Mouse (Mus musculus) megakaryocyte, adult 5-6 weeks (primary cell): ENCODE data around the gene Wap. TPM values are rescaled to one million over a fixed set of nuclear protein-coding genes. Genes with fewer than 3 reads are reported as not detected.
A peak's percentile ranks its signal among the peaks of the same experiment; 100 is the strongest.
"Not testable (repeated sequence)": the region's sequence is repeated elsewhere in the genome, so short reads cannot be mapped to it uniquely, and the experiment has no call there.

Experiments used
- ATAC-seq: 2 replicates; pipeline ENCODE4 v1.8.0; 2016; ENCODE audit warnings: mild to moderate bottlenecking, inconsistent platforms; ENCODE audit not compliant: poor library complexity, severe bottlenecking
- total RNA-seq, 2 experiments: library from RNA; stranded (forward) in 1 of 2; stranded (reverse) in 1 of 2; fragments of 153-499, 151-499 nt in 1 of 2; fragments of 221-1000, 200-1000 nt in 1 of 2; gene quantifications; 2 replicates each; pipeline versions ENCODE4 v1.2.3 to v1.2.4; 2015 to 2017

The Wap gene
- not detected in 2 replicates for total RNA-seq (2015)
- not detected in 2 replicates for total RNA-seq (2017)

DNA sequence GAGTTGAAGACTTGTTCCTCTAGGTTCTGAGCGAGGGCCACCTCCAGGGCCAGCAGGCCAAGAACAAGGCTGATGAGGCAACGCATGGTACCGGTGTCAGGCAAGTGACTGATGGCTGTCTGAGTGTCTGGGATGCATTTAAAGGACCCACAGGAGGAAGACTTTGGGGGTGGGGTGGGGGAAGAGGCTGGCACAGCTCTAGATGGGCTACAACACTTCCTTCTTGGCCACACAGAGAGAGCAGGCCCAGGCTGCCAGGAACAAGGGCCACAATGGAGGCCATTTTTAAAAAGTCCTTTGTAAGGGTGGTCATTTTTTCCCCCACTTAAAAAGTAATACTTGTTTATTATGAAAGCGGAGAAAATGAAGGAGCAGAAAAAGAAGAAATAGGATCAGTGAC lies at the start of gene Wap:
TSS of gene Wap (minus strand) at position 101 of the 400 bp plus-strand sequence.
- ATAC-seq, result no peak

DNA sequence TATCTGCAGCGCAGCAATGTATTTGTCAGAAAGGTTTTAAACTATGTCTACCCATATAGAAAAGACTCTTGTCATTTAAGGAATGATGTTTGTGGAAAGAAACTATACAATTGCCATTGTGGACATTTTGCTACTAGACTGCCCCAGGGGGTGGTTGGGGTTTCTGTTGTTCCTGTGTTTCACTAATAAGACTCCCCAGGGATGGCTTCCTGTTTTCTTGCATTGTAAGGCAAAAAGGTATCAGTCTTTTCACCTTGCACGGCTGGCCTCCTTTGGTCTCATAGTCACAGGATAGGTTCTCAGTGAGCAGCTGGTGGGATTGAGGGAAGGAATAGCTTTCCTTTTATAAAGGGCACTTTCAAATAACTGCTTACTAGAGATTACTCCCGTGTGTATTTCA lies 46.3 kb upstream of the Wap start:
- ATAC-seq, result no peak

DNA sequence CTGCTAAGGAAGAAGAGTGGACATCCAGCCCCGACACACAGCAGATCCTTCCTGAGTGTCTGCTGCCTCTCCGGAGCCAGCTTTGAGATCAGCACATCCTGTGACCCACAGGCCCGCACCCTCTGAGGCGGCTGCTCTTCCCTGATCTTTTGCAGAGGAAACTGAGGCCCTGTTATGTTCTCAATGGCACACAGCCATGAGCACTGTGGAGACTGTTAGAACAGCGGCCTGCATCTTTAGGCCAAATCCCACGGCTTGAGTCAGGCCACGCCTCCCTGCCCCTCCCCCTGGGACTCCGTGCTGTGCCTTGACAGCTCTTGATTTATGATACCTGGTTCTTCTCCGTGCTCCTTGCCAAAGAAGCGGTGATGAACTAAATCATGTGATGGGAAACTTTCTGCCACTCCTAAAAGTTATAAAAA lies 42.0 kb upstream of the Wap start:
- ATAC-seq, result peak; percentile 33; the same call in 1 of the 2 replicates

DNA sequence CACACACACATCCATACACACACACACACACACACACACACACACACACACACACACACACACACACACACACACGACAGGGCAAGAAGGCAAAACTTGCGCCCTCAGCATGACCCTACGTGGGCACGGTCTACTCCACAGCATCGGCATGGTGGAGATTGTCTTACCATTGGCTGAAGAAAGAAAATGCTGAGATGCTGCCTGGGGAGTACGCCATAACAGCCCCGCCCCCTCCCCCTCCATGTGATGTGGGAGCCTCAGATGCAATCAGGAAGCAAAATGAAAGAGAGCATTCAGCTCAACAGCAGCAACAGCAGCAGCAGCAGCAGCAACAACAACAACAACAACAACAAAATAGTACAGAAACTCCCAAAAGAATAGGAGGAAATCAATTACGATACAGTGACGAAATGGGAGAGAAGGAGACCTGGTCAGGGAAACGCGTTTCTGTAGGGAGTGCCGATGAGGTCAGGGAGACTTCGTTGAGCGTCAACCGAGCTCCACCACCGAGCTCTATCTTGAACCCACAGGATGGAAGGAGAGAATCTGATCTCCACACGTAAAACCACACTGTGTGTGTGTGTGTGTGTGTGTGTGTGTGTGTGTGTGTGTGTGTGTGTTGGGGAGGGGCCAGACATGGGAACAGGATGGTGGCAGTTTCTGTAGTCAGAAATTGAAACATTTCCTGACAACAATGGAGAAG lies 41.4 kb upstream of the Wap start:
- peak; percentile 67 for ATAC-seq

DNA sequence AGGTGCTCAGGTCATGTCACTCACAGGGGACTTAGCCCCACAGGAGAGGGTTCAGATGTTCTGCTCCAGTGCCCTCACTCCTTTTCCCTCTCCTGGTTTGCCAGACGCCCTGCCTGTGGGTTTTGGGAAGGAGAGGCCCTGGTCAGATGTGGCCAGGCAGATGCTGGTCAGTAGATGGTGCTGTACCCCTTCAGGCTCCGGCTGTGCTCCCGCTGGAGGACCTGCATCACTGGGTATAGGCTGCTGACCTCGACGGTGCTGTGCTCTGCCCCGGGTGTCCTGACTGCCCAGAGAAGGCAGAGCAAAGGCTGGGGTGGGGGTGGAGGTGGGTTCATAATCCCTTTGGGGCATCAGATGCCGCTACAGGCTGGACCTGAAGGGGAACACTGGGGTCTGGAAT lies 39.1 kb upstream of the Wap start:
- no peak for ATAC-seq

DNA sequence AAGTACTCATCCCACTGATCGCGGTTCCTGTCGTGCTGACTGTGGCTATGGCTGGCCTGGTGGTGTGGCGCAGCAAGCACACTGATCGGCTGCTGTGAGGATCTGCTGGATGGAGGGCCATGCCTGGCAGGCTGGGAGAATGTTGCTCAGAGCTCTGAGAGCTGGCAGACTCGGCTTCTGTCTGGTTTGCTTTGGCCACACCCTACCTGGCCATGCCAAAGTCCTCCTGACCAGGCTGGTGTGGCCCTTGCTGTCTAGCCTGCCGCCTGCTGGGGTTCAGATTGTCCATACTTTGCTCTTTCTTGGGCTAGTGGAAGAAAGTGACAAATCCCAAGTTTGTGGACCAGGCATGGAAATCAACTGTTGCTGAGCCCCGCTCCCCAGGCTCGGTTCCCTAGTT lies 38.2 kb upstream of the Wap start:
- ATAC-seq, result no peak

DNA sequence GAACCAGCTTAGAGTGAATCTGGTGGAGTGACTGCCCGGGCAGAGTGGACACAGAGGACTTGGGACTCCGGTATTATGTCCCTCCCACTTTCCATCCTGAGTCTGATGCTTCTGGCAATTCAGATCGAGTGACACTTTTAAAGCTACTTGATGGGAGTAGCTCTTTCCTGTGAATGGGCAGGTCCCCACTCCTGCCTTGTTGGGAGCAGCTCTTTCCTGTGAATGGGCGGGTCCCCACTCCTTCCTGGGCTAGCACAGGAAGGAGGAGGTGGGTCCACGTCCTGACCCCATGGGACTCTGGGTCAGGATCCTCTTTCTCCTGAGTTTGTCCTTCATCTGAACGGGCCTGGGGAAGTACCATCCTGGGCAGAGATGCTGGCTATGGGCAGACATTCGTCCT lies 37.0 kb upstream of the Wap start:
- ATAC-seq, result no peak

DNA sequence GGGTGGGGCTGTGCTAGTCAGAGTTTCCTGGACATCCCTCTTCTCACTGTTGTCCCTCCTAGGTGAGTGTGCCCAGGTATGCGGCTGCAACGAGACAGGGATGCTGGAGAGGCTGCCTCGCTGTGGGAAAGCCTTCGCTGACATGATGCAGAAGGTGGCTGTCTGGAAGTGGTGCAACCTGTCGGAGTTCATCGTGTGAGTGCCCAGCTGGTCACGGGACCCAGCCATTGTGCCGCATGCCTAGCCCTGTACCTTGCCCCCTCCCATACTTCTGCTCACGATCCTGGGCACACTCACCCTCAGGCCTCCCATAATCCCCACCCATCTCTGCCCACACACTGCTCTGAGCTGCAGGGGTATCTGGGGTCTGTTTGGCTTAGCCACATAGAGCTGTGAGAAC lies 36.3 kb upstream of the Wap start:
- ATAC-seq, result no peak

DNA sequence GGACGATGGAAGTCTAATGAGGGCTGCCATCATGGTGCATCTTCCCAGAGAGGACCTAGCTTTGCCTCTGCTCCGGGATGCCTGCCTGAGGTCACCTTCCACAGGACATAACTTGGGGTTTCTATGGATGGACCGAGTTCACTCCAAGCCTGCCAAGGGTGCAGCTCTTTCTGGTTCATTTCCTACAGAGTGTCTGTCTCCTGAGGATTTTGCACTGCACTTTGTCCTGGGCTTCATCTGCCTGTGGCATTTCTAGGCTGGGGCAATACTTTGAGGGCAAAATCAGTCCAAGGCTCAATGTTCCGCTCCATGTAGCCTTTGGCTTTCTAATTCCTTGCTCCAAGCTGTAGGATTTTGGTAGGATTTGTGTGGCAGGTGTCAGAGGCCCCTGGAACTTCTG lies 32.4 kb upstream of the Wap start:
- ATAC-seq, result no peak

DNA sequence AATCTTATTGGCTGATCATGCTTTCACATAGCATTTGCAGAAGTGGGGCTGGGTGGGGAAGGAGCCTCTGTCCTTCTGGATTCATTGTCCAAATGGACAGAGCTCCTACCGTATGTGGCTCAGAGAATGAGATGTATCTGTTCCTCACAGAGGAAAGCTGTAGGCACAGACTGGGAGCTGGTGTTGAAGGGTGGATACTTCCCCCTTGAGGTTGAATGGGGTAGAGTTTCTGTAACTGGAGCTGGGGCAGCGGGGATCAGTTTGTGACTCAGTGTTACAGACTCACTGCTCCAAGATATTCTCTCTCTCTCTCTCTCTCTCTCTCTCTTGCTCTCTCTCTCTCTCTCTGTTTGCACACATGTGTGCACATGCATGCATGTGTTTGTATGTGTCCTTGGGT lies 31.6 kb upstream of the Wap start:
- ATAC-seq, result no peak

DNA sequence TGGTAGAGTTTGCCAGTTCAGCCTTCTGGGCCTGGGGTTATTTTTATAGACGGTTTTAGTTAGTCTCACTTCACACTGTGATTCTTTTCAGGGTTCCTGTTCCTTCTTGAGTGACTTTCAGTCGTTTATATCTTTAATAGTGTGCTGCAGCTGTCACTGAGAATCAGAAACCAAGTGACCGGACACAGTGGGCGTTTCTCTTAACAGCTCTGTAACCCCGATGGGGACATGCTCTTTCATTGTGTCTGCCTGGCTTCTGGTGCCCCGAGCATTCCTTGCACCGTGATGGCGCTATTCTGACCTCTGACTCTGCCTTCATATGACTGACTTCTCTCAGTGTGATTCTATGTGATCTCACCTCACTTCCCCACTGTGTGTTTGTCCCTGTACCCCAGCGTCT lies 30.6 kb upstream of the Wap start:
- no peak for ATAC-seq

DNA sequence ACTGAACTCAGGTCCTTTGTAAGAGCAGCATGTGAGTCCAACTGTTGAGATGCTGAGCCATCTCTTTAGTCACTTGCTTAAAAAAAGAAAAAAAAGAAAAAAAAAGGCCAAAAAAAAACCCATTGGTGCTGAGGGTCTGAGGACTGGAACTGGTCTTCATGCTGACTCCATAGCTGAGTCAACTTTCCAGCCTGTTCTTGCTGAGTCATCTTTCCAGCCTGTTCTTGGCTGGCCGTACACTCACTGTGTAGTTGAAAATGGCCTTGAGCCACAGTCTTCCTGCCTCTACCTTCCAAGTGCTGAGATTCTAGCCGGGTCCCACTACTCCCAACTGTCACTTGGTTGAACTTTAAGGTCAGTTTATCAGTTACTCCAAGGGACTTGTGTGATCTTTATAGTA lies 28.2 kb upstream of the Wap start:
- no peak for ATAC-seq

DNA sequence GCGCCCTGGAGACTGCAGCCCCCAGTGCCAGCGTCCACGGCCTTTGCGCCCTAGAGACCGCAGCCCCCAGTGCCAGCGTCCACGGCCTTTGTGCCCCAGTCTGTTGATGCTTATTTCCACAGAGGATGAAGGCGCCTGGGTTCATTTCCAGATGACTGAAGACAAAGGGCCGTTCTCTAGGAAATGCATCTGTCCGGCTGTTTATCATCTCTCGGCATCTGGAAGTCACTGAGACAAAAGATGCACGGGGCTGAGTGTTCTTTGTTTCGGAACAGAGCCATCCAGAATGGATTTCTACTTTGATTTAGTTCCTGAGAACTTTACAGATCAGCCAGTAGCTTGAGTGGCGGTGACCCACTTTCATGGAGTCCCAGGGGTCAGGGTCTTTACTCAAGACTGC lies 22.8 kb upstream of the Wap start:
- no peak for ATAC-seq

DNA sequence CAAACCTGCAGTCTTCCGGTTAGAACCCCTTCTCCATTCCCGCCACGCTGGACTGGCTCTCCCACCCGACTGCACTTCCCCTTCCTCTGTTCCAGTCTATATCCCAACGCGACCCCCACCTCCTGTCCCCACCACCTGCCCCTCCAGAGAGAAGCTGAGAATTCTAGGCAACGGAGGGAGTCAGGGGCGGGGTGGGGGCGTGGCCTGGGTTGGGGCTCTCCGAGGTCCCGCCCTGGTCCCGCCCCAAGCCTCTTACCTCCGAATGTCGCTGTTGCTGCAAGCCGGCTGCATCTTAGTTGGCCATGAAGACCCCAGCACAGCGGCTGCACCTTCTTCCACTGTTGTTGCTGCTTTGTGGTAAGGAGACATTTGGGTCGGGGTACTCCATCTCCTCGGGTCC lies 19.8 kb upstream of the Wap start, which contains the start of gene Ramp3:
TSS of gene Ramp3 (plus strand) at position 251 of the 400 bp plus-strand sequence.
- ATAC-seq, result no peak

DNA sequence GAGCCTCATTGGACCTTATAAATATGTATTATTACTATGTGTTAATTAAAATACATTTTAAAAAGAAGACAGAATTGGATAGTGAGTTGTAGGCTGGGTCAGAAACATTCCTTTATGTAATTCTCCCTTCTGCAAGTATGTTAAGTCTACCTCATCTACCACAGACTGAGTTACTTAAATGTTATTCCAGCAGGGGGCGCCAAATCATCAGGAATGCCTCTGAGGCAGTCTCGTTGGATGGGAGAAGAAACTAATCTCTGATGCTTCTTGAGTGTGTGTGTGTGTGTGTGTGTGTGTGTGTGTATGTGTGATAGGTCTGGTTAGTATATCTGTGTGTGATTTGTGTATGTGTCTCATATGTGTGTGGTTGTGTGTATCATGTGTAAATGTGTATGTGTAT lies 16.5 kb upstream of the Wap start:
- ATAC-seq, result peak; percentile 64

DNA sequence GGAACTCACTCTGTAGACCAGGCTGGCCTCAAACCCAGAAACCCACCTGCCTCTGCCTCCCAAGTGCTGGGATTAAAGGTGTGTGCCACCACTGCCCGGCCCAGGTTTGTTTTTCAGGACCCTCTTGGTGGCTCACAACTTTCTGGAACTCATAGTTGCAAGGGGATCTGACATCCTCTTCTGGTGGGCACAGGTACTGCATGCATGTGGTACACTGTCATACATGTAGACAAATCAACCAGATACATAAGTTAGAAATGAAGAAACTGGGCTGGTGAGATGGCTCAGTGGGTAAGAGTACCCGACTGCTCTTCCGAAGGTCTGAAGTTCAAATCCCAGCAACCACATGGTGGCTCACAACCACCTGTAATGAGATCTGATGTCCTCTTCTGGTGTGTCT lies 14.5 kb upstream of the Wap start:
- ATAC-seq, result not testable (repeated sequence)

DNA sequence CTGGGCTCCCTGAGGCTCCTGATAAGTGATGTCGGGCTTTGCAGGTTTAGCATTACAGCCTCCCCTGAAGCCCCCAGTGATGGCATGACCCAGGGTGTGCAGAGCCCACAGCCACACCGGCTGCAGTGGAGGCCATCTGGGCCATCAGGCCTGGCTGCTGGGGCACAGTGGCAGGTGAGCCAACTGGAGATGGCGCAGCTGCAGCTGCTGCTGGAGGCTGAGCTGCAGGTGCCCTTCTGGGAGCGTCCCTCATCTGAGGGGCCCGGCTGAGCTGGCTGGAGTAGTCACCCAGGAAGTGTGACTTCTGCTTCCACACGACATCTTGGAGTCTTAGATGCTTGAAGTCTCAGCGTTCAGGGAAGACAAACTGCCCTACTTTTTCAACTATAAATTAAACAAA lies 12.1 kb upstream of the Wap start:
- ATAC-seq, result no peak

DNA sequence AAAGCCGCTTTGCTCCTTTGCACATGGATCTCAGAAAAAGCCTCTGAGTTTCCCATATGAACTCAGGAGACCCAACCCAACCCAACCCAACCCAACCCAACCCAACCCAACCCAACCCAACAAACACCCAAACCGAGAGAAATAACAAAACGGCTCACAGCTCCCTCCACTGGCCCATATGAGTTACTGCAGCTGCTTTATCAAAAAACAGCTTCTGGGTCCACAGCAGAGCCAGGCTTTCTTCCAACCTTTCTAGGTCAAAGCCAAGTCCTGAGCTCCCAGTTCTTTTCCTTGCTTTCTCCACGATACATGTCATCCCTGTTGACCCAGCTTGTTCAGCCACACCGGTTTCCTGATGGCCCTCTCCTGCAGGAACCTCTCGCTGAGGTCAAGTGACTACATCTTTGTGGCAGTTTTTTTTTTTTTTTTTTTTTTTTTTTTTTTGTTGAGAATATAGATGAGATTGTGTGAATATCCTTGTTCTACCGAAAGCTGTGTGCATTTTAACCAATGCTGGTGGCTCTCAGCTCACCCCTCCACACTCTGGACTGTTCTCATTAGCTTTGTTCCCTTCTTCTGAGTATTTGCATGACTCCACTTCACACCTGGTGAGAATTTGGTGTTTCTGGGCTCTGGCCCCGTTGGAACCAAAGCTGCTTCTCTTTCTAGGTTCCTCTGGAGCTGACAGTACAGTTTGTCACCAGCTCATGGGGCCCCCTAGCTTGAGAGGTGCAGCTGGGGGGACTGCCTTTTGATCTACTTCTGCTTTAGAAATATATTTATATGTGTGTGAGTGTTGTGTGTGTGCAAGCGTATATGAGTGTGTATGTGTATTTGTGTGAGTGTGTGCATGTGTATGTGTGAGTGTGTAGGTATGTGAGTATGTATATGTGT lies 9.6 kb upstream of the Wap start:
- ATAC-seq, result no peak

DNA sequence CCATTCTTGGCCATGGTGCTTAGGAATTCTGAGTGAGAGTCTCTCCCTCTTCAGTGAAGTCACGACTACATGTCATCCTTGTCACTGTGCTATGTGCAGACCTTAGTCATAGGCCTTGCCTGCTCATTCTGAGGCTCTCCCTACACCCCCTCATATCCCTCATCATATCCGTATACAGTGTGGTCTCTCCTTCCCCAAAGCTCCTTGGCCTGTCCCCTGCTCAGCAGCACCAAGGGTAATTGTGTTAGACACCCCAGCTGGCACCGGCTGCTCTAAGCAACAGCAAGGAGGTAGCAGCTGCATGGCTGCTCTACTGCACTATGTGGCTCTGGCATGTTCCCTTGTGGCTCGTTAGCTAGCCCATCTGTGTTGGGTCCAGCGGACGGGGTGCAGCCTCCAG lies 6.1 kb upstream of the Wap start:
- no peak for ATAC-seq

DNA sequence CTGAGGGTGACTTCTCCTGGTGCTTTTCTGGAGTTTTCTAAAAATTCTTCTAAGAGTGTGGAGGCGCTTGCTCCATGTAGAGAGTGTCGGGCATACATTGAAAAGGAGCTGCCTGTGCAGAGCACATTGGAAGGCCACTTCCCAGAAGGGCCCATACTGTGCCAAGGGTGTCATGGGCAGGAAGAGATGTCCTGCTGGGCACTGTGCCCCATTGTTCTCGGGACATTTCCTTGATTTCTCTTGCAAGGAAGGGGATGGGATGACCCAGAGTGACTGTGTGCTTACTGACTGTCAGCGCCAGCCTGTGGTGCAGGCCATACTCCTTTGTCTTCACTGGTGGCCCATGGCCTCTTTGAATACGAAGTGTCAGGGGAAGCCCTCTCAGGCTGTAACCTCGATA lies 635 bp upstream of the Wap start:
- ATAC-seq, result no peak

DNA sequence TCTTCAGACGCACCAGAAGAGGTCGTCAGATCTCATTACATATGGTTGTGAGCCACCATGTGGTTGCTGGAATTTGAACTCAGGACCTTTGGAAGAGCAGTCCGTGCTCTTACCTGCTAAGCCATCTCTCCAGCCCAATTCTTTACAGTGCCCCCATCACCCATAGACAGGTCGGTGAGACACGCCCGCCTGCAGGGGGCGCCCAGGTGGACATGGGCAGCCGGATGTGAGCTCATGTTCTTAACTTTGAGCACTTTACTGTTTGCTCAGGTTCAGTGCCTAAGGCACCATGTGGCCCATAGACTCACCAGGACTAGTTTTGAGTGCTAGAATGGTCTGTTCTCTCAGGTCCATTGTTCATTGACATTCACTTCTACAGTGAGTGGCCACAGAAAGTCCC lies 2.3 kb downstream of the Wap start:
- no peak for ATAC-seq

DNA sequence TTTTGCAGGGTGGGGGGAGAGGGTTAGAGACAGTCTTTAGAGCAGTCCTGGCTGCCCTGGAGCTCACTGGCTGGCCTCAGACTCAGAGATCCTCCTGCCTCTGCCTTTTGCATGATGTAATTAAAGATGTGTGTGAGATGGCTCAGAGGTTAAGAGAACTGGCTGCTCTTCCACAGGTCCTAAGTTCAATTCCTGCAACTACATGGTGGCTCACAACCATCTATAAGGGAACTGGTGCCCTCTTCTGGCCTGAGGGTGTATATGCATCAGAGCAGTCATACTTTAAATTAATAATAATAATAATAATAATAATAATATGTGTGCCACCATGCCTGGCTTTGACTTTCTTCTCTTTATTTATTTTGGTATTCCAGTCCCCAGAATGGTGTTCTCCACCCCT lies 8.8 kb downstream of the Wap start:
- ATAC-seq, result no peak
